Mouse (Mus musculus) adrenal gland, postnatal 10 days (tissue): ENCODE results near the gene Fmc1. TPM values are rescaled to one million over a fixed set of nuclear protein-coding genes. Genes with fewer than 3 reads are reported as not detected.

Experiments
- DNase-seq: peaks from one replicate; pipeline ENCODE4 v3.0.0; 2021; ENCODE audit warnings: mixed read lengths
- microRNA-seq: library from miRNA; unstranded; fragments of <30 nt; microRNA quantifications from one replicate; pipeline ENCODE4 v1.2.0, GENCODE M21; 2021
- total RNA-seq, 2 experiments: library from RNA; stranded (reverse); gene quantifications; 2 replicates each; pipeline ENCODE4 v1.2.3; 2021

Gene Fmc1
- total RNA-seq, 2 experiments from 2014 or later: 204 to 233 TPM

- peak; percentile 99 for DNase-seq
These were observed 18.8 kb downstream of the Fmc1 start for GRCm38 (mm10) chr6:38551989-38552635.

DNA sequence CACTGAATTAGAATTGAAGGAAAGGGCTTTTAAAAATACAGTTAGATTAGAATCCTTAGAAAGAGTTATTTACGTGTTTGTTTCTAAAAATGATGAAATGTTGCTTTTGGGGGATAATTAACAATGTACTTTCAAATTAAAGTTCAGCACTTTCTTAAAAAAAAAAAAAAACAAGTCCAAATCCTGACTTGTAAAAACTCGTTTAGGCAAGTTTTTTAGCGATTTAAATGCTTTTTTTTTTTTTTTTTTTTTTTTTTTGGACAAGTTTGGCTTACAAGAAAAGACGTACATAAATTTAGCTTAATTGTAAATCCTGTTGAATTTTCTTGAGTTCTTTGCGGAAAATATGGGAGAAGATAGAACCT is 19.3 kb downstream of the Fmc1 start:
- no peak for DNase-seq

DNA sequence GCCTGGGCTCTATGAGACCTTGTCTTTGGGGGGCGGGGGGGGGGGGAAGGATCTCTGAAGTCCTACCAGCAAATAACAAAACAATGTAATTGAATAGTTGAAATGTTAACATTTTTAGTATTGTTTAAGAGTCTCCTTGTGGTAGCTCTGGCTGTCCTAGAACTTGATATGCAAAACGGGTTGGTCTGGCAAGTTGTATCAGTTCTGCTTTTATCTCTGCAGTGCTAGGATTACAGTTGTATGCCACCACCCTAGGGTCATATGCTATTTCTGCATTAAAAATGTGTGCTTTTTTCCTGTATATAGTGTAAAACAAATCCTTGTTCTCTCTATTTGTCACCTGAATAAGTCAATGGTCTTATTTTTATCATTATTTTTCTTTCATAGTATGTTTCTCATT is 42.8 kb downstream of the Fmc1 start:
- no peak for DNase-seq

DNA sequence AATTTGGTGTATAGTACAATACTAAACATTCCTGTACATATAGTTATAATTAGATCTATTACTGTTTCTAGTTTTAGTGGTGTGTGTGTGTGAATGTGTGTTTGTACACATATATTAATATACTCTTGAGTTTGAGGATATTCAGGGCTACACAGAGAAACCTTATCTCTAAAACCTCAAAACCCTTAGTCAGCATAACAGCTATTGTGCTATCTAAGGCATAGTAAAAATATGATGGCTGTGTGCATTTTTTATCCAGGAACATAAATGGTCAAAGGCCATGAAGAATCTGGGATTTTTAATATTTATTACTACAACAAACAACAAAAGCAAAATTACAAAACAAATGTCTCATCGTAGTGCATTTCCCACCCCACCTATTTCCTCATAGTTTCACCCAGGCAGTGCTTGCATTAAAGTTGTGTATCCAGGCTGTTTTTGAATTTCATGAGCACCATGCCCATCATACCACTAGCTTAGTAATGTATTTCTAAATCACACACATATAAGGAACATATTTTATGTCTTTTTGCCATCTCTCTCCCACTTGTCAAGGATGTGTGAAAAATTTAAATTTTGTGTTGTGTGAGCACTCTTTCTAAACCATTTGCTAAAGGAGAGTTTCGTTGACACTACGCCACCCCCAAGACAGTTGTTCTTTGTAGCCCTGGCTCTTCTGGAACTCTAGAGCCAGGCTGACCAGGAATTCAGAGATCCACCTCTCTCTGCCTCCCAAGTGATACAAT is 47.0 kb downstream of the Fmc1 start:
- no peak for DNase-seq

- no peak for DNase-seq
These were observed 48.4 kb downstream of the Fmc1 start for GRCm38 (mm10) chr6:38581711-38582110.

Small RNA genes lying within 50 kb of the gene (microRNA-seq; reads per million reads assigned to microRNA genes)
- not detected for gene Mir7670

Other genes with a start within 250 kb of the Fmc1 start
- gene Zc3hav1l, start 234.2 kb upstream of the Fmc1 start, total RNA-seq: 1 to 10 TPM; 4.3 to 6.0 TPM
- 10 to 100 TPM; 36.1 to 42.0 TPM for gene Zc3hav1, start 178.9 kb upstream of the Fmc1 start, total RNA-seq
- 1 to 10 TPM; 2.9 to 3.2 TPM for gene Ttc26, start 152.0 kb upstream of the Fmc1 start, total RNA-seq
- 10 to 100 TPM; 20.4 to 31.3 TPM for gene Ubn2, start 99.6 kb upstream of the Fmc1 start, total RNA-seq
- gene Luc7l2, start 17.8 kb downstream of the Fmc1 start, total RNA-seq: 100 to 1,000 TPM; 116 to 184 TPM
- gene Klrg2, start 103.7 kb downstream of the Fmc1 start, total RNA-seq: under 1 TPM; 0.42 to 0.96 TPM
- 1 to 10 TPM; 3.2 to 4.2 TPM for gene Clec2l, start 129.6 kb downstream of the Fmc1 start, total RNA-seq